Mouse (Mus musculus) inflammation-experienced regulatory T-cells, adult 6 months (primary cell): ENCODE measurements around the gene Grik3. TPM values are rescaled to one million over a fixed set of nuclear protein-coding genes. Genes with fewer than 3 reads are reported as not detected.

Experiments used
- ATAC-seq: one replicate; pipeline ENCODE4 v1.8.0; 2017
- polyA plus RNA-seq, 3 experiments: library from polyadenylated mRNA; unstranded; fragments of 100-300 nt; shearing (Covaris generic); gene quantifications; one replicate each; pipeline ENCODE4 v1.2.1; 2017

Gene Grik3
- polyA plus RNA-seq, 3 experiments from 2014 or later = not detected

DNA sequence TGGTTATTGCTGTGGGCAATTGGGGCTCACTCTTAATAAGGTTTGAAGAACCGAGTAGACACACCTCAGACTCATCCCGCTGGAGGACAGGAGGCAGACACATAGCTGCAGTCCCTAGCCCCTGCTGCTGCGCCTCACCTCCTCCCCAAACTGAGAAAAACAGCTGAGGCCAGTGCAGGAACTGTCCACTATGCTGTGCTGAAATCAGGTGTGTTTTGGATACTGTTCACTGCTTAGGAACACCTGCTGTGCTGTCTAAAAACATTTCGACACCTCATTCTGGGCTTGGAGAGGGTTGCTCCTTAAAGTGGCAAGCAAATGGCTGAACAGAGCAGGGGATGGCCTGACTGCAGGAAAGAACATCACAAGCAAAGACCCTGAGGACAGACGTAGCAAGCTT is 57.7 kb downstream of the Grik3 start:
- ATAC-seq = no peak

DNA sequence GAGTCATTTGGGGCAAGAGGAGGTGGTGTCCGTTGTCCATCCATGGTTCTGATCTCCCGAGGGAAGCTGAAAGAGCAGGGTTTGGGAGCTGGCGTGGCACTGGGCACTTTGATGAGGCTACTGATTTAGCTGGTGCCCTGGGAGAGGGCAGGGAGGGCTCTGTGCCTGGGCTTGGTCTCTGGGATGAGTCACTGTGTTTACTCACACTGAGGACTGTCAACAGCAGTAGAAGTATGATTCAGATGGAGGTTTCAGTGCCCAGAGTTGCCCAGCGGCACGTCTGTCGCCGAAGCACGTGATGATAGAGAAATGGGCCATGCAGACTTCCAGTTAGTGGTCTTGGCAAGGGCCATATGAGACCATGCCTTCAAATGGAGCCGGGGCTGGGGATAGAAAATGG is 63.3 kb downstream of the Grik3 start:
- no peak for ATAC-seq

DNA sequence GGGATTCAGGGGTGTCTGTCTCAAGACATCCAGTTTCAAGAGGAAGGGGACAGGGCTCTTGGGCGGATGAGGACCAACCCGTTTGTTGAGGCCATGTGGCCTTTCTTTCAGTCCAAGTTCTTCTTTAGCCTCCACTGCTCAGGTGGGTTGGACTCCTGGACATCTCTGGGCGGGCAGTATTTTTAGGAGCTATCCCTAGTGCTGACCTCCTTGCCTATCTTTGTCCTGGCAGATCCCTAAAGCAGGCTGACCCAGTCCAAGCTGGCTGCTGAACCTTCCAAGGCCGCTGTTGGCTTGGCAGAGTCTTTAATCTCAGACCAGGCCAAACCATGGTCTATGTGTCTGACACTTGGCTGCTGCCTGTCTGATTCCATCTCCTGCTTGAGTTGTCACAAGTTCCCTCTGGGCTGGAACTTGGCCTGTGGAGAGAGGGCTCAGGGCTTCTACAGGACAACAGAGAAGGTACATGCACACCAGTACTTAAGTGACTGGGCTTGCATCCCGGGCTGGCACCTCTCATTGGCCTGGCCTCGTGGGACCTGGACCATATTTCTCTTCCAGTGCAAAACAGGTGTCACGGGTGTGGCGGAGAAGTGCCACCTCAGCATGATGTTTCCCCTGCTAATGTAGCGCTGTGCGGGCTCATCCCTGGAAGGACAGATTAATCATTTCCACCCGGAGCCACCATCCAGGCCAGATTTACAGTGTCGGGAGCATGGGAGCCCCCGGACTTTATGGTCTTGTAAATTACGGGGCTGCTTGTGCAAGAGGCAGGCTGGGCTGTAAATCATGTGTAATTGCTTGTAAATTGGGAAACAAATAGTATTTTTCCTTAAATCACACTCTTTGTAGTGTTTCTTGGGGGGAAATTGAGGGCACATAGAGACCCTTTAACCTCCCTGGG is 66.2 kb downstream of the Grik3 start:
- no peak for ATAC-seq

DNA sequence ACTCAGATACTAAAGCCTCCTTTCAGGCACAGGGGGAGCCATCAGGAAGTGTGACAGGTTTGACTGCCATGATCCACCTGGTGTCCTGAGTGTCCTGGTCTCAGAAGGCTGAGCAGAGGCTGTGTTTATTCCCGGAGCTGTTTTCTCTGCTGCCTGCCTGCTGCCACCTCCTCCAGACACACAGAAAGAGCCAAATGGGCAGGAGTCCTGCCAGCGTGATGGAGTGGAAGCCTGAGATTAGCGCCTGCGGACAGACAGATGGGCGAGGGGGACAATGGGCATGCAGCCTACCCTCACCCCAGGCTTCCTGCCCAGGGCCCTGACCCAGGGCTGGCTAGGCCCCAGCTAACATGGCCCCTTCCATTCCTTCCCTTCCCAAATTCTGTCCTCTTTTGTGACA is 69.1 kb downstream of the Grik3 start:
- no peak for ATAC-seq

DNA sequence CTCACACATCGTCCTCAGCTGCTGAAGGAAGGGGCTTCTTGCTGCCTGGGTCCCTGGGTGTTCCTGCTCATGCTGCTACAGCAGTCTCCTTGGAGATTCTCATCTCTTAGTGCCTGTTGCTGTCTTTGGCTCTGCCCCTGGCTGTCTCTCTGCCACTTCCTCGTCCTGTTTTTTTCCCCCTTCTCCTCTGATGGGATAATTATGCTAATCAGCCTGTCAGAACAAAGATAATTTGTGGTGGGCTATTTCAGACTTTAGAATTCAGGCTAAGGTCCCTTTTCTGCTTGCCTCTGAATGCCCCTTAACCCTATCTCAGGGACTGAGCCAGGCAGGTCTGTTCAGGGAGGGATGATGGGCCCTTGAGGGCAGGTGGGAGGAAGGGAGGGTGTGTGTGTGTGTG is 70.3 kb downstream of the Grik3 start:
- no peak for ATAC-seq

DNA sequence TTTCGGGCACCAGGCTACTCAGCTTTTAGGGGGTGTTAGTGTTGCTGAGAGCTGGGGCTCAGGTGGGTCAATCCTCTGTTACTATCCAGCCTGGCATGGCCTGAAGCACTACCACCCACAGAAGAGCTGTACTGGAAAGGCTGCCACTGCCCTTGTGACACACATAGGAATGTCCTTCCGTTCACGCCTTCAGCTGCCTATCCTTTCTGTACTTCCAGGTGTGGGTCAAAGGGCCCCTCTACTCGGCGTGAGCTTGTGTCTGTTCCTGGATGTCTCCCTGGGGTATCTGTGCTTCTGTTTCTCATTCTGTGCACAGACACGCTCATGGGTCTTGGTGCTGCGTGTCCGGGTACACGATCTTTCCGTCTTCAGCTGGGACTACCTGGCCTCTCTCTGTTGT is 73.1 kb downstream of the Grik3 start:
- no peak for ATAC-seq

DNA sequence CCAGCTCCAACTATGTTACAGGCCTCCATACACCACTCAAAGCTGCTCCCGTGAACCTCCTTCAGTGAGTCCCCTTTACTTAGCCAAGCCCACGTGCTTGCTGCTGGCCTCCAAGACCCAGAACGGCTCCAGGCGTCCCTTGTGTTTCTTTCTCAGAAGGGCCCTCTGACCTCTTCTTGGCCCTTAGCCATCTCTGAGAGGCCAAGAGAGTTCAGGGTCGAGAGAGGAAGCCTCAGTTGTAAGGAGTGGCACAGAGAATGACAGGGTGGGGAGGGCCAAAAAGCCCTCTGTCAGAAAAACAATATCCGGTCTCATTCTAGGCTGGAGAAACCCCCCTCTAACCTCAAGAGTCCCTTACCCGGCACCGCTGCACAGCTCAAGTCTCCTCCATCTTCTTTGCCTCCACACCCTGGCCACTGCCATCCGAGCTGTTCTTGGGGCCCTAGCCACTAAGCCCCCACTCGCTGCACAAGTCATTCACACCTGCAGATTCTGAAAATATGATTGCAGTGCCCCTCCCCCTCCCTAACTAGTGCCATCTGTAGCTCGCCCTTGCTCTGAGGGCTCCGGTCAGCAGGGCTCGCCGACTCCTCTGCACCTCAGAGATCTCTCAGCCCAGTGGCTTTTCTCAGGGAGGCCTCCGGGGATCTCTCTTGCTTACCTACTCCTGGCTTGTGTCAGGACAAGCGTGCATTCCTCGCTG is 73.7 kb downstream of the Grik3 start:
- ATAC-seq = no peak

DNA sequence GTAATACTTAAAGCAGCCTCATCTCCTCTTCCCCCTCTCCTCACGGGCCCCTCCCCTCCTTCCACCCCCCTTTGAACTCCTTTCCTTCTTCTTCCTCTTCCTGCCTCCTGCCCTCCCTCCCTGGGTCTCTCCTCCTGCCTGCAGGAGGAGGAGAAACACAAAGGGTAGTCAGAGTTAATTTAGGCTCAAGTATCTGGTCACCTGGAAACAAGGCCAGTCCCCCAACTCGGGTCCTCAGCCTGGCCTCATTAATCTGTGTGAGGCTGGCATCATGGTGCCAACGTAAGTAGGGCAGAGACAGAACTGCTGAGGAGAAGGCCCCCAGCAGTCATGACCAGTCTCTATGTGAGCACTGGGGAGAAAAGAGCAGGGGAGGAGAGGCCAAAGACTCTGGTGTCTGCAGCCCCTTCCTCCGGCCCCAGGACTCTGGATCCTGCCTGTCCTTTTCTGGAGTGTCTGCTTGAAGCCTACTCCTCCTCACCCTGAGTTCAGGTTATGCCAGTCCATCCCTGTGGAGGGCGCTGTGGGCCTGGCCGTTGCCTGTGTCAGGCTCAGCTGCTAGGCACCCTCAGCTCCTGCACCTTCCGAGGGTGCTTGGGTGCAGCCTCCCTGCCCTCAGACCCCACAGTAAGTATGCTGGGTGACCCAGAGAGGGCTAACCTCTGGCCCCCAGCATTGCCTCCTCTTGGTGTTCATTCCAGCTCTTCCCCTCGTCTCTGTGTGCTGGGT is 75.4 kb downstream of the Grik3 start:
- no peak for ATAC-seq

DNA sequence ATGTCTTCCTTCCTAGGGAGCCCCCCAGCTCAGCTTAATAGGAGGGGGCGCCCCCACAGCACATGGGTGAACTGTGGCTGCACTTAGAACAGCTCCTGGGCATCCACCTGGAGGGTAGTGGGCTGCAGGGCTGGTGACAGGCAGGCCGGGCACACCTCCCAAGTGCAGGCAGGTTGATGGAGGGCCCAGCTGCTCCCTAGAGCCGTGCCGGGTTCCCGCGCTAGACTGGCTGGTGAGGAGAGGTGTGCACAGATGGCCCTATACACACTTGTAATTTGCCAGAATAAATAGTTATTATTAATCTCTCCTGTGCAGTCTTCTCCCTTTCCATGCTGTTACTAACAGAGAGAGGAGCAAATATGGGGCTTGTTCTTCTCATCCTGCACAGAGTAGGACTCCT is 77.7 kb downstream of the Grik3 start:
- no peak for ATAC-seq

DNA sequence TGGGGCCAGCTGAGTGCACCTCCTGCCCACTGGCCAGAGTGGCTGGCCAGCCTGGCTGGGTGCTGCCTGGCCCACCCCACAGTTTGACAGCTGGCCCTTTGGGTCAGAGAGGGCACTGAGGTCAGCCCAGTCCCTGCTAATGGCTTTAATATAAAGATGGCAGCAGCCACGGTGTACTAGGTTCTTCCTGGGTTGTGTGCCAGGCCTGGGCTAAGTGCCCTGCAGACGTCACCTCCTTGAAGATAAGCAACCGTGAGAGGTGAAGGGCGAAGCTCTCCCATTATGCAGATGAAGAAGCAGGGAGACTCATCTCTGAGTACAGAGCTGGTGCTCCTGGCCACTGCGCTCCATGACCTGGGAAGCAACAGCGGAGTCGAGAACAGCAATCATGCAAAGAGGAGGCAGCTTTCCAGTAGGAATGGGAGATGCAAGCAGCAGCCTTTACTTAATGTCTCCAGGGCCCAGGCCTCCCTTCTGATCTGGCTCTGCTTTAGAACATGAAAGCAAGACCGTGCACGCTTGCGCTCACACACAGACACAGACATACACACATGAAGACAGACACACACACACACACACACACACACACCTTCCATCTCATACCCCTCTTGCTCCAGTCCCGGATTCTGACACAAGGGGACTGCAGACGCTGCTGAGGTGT is 81.3 kb downstream of the Grik3 start:
- ATAC-seq = no peak

DNA sequence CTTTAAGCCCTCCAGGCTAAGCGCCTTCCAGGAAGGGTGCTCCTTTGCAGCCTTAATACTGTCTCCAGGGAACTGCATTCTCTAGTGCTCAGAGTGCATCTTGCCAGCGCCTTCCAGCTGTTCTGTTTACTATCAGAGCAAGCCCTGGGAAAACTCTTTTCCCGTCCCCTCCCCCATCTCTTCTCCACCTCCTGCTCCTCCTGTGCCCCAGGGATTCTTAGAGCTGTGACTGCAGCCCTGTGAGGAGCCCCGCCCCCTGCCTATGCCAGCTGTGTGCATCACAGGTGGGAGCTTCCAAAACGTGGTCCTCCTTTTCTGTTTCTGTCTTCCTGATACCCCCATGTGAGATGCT is 81.8 kb downstream of the Grik3 start:
- ATAC-seq = no peak

DNA sequence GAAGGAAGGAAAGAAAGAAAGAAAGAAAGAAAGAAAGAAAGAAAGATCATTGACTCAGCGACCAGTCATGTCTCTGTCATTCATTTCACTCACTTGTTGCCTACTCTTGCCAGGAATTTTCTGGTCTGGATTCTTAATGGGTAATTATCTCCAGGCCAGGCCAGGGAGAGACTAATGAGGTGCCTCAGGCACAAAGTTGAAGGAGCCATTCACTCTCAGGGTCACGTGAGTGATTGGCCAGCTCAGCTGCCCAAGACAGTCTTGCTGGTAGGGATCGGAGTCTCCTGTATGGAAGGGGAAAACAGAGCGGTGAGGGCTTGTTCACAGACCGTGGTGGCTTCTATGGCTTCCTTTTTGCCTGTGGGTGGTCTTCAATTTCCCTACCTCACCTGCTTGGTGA is 82.5 kb downstream of the Grik3 start:
- no peak for ATAC-seq

DNA sequence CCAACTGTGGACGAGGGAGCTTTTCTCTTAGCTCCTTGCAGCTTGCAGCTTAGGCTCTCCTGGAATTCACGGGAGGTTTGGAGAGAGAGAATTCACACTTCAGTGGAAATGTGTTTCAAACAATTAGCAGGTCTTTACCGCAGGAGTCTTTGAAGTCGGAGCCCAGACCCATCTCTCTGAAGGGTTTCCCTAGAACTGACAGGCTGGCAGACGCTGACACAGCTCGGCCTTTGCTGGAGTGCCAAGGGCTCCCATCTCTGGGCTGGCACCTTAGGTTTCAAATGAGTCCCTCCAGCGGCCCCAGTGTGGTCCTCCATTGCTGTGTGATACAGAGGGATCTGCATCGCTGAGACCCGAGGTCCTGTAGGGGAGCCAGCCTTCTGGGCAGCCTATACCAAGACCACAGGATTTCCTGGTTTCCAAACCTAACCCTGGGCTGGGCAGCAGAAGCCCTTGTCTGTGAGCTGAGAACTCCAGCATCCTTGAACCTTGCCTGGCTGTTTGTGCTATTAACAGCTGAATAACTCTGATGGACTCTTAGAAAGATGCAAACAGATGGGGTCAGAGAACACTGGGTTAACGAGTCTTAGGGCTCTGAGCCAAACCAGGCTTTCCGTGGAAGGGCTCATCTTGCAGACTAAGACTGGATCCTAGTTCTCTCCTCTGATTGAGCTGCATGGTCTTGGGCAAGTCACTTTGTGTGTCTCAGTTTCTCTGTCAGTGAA is 83.6 kb downstream of the Grik3 start:
- ATAC-seq = no peak

DNA sequence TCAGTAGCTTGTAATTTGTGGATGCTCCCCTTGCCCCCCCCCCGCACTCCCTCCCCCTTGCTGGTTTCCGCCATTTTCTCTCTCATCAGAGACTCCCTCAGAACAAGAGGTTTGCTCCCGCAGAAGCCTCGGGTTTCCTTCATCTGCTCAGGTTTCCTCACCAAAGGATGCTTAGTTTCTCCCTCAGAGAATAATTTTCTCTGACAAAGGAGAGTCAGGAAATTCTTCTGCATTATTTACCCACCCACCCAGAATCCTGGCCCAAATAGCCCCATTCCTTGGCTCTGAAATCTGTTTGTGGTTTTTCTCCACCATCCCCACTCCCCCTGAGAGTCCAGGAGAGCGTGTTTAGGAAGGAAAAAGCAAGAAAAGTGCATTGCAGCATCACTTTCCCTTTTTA is 89.8 kb downstream of the Grik3 start:
- ATAC-seq = no peak

DNA sequence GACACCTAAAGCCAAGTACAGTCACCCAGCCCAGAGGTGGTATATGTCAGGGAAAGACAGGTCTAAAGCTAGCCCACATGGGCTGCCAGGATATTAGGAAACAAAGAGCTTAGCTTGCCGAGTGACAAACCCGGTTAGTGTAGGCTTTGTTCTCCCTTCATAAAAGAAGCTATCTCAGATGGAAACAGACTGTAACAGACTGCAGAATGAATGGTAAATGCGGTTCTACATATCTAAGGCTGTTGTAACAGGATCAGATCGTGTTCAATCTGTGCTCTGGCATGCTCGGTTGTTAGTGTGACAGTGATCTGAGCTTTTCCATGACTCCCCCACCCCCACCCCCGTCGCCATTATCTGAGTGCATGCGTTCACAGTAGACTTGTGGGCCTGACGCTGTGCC is 92.8 kb downstream of the Grik3 start:
- no peak for ATAC-seq

DNA sequence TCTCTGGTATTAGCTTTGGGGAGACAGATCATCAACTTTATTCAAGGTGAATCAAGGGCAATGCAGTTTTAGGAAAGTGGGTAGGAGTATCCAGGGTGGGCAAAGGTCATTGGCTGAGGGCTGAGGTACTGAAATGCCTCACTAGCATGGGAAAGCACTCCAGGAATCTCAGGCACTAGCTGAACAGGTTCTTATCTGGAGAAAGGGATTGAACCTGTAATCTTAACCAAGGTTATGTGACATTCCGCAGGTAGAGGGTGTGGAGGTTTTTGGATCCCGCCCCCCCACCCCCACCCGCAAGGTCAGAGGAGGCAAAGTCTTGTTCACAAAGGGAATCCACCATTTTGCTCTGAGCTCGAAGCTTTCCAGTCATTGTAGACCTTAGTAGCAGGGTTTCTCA is 93.4 kb downstream of the Grik3 start:
- no peak for ATAC-seq

DNA sequence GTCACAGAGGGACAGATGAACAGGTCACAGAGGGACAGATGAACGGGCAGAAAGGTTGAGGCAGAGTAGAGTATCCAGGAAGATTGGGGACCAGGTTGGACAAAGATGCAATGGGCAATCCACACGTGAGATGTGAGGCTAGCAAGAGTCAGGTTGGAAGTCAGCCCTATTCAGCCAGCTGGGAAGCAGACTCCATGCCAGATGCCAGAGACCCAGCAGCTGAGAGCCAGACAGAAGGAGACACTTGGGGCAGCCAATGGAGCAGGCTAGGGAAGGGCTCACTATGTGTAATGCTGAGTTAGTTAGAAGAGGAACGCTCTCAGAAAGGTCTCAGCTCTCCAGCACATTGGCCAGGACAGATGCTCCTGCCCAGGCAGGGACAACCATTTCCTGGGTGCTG is 94.2 kb downstream of the Grik3 start:
- no peak for ATAC-seq

DNA sequence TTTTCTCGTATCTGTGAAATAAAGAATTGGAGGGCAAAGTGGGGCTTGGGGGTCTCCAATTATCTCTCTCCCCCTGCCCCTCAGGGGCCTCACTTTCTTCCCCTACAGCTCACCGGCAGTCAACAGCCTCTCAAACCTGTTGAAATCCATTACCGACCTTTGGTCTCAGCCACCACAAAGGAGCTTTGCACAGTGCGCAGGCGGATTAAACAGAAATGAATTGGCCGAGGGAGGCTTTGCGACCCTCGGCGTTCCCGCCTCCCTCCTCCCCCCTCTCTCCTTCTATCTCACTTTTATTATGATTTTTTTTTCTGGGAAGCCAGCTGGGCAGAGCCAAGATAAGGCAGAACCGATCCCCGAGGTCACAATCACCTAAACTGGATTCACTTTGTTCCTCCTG is 97.1 kb downstream of the Grik3 start:
- ATAC-seq = no peak

DNA sequence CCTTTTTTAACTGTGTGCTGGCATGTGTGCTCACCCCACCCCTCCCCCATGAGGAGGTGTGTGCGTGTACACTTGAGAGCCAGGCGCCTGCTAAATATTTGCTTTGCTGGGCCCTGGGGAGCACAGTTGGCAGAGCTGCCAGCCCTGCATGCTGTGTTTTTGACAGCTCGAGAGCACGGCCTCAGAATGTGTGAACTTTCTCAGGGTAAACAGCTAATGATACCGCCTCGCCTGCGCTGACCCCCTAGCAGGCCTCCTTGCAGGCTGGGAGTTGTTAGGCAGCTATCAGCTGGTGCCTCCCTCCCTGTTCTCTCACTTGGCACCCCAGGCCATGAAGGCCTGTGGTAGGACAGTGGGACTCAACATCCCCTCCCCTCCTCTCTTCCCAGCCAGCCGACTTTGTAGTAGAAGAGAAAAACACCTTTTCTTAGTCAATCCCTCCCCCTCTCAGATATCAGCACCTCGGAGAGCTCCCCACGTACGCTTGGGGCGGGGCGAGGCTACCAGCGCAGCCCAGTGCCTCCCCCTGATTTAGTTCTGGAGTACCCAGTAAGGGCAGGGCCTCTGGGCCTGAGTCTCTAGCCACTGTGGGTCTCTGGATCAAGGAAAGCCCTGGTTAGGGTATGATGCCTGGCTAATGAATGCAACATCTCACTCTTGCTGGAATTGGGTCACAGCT is 99.9 kb downstream of the Grik3 start:
- no peak for ATAC-seq

DNA sequence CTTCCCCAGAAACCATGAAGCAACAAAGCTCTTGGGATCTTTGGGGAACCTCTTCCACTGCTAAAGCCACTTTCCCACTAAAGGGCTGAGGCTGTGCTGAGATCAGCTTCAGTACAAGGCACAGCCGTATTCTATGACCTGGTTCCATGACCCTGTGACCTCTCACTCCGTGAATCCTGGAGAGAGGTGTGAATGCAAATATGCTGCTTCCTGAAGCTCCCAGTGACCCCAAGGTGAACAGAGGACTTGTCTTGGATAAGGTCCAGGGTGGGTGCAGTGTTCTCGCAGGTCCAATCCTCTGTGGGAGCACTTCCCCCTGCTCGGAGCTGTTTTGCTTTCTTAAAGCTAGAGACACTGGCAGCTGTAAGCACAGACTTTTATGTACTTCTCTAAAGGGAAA is 102.2 kb downstream of the Grik3 start:
- ATAC-seq = no peak

DNA sequence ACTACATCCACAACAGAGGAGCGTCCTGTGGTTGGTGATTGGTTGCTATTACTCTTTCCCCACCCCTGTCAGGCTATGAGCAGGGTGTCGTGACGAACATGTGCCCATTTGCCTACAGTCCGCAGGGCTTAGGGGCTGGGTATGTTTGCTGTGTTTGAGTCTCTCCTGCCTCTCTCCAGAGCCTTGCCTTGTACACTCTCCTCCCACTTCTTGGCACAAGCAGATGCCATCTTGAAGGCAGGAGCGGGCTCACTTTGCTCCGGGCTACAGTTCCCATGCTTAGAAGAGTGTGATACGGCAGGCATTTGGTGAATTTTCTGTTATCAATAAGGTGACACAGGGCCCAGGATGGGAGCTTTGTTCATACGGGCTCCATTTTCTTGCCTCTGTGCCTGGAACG is 104.5 kb downstream of the Grik3 start:
- ATAC-seq = no peak

DNA sequence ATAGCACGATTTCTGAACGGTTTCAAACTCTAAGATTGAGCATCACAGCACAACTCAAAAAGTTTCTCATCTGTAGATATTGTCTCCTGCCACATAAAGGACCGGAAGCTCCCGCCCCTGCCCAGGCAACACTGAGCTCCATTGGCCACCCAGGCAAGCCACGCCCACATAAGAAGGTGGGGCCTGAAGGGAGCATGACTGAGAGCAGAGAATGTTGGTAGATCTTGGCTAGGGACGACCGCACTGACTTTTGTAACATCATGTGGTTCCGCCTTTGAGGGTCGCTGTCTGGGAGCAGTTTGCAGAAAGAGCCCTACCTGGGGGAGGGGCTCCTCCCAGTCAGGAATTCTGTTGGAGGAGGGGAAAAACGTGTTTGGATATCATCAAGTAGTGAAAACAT is 108.2 kb downstream of the Grik3 start:
- ATAC-seq = no peak
